Mouse (Mus musculus): ENCODE results near the gene Pnpla7.
"Not testable (repeated sequence)": the region's sequence is repeated elsewhere in the genome, so short reads cannot be mapped to it uniquely, and the experiment has no call there.

Pnpla7 gene

GRCm38 (mm10) chr2:24975704-24976297 lies at the start of gene Pnpla7:
Pnpla7 (plus strand) TSS chr2:24976033.
- peak; percentile 60 to 85 for DNase-seq (ENCODE audit: low spot score in 2 of 2)

GRCm38 (mm10) chr2:24926345-24926964 lies 49.4 kb upstream of the Pnpla7 start:
- DNase-seq (ENCODE audit: low spot score in 2 of 2) = no peak

GRCm38 (mm10) chr2:24926965-24927358 lies 48.9 kb upstream of the Pnpla7 start:
- DNase-seq (ENCODE audit: low spot score in 2 of 2) = no peak

GRCm38 (mm10) chr2:24927810-24928479 lies 47.9 kb upstream of the Pnpla7 start:
- DNase-seq (ENCODE audit: low spot score in 2 of 2) = peak in 1 of 2 experiments; percentile 36

- no peak for DNase-seq (ENCODE audit: low spot score in 2 of 2)
Measured at GRCm38 (mm10) chr2:24929119-24929518, 46.7 kb upstream of the Pnpla7 start.

- DNase-seq (ENCODE audit: low spot score in 2 of 2) = no peak
Measured at GRCm38 (mm10) chr2:24929593-24929992, 46.2 kb upstream of the Pnpla7 start.

- peak in 1 of 2 experiments; percentile 45 for DNase-seq (ENCODE audit: low spot score in 2 of 2)
Measured at GRCm38 (mm10) chr2:24934441-24934963, 41.3 kb upstream of the Pnpla7 start.

GRCm38 (mm10) chr2:24935057-24935796 lies 40.6 kb upstream of the Pnpla7 start, which contains the start of gene Arrdc1:
Arrdc1 (minus strand) TSS chr2:24935252.
- DNase-seq (ENCODE audit: low spot score in 2 of 2) = peak; percentile 92 to 97

GRCm38 (mm10) chr2:24942092-24942491 lies 33.7 kb upstream of the Pnpla7 start:
- no peak for DNase-seq (ENCODE audit: low spot score in 2 of 2)

GRCm38 (mm10) chr2:24944304-24944703 lies 31.5 kb upstream of the Pnpla7 start:
- peak in 1 of 2 experiments; percentile 41 for DNase-seq (ENCODE audit: low spot score in 2 of 2)

- DNase-seq (ENCODE audit: low spot score in 2 of 2) = peak; percentile 97 to 99
Measured at GRCm38 (mm10) chr2:24949421-24950188, 26.2 kb upstream of the Pnpla7 start, which contains the start of gene Zmynd19. Zmynd19 (plus strand) TSS chr2:24949792.

- DNase-seq (ENCODE audit: low spot score in 2 of 2) = peak in 1 of 2 experiments; percentile 40
Measured at GRCm38 (mm10) chr2:24950189-24950535, 25.7 kb upstream of the Pnpla7 start.

- no peak for DNase-seq (ENCODE audit: low spot score in 2 of 2)
Measured at GRCm38 (mm10) chr2:24952537-24953055, 23.2 kb upstream of the Pnpla7 start.

- peak in 1 of 2 experiments; percentile 26 for DNase-seq (ENCODE audit: low spot score in 2 of 2)
Measured at GRCm38 (mm10) chr2:24960910-24961309, 14.9 kb upstream of the Pnpla7 start.

GRCm38 (mm10) chr2:24962304-24963000 lies 13.4 kb upstream of the Pnpla7 start, which contains the start of gene Dph7:
Dph7 (plus strand) TSS chr2:24962400.
- DNase-seq (ENCODE audit: low spot score in 2 of 2) = peak; percentile 83 to 93

GRCm38 (mm10) chr2:24970386-24970785 lies 5.4 kb upstream of the Pnpla7 start:
- DNase-seq (ENCODE audit: low spot score in 2 of 2) = no peak

- DNase-seq (ENCODE audit: low spot score in 2 of 2) = not testable (repeated sequence)
Measured at GRCm38 (mm10) chr2:24974452-24974851, 1.4 kb upstream of the Pnpla7 start.

GRCm38 (mm10) chr2:24974906-24975703 lies 728 bp upstream of the Pnpla7 start, which contains the start of gene Mrpl41:
Mrpl41 (minus strand) TSS chr2:24975098.
- DNase-seq (ENCODE audit: low spot score in 2 of 2) = peak; percentile 85 to 97

GRCm38 (mm10) chr2:24976960-24977359 lies 1.1 kb downstream of the Pnpla7 start:
- DNase-seq (ENCODE audit: low spot score in 2 of 2) = peak; percentile 51 to 52
